Mouse (Mus musculus): ENCODE measurements at regions not wholly inside any gene's neighbourhood (a gene's known extent, or its start where the extent isn't known, plus 50 kb on each side); places are given as distances from the start of the nearest gene placed in this dataset.

DNA sequence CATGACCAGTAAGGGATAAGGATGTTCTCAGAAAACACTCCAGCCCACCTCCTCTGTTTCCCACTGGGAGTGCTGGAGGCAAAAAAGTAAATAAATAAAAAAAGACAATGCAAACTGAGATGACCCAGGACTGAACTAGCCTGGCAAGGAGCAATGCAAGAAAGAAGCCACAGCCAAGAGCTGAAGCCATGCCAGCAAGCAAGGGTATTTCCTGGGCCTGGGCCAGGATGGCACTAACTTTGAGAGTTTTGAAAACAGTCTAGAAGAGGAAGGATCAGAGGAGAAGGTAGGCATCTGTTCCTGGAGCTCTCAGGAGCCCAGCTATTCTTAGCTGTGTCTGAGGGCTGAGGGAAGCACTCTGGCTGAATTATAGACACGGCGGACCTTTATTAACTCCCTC lies 465.7 kb upstream of the Tbx3 start:
- DNase-seq (ENCODE audit: extremely low read depth, insufficient read length, low spot score) = no peak

DNA sequence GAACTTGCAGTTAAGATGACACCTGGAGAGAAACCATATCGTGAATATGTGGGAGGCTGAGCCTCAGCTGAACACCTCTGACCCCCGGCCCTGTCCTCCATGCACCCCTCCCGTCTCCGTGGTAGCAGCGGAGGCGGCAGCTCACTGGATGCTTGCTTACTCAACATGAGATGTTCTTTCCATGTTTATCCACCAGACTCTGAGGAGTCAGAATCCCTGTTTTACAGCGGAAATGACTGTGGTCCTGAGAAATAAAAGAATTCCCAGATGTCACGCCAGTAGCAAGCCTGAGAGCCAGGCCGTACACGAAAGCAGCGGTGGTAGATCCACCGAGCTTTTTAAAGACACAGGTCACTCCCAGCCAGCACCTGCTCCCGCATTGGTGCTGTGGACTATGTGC lies 462.4 kb upstream of the Tbx3 start:
- peak; percentile 40 for DNase-seq (ENCODE audit: extremely low read depth, insufficient read length, low spot score)

DNA sequence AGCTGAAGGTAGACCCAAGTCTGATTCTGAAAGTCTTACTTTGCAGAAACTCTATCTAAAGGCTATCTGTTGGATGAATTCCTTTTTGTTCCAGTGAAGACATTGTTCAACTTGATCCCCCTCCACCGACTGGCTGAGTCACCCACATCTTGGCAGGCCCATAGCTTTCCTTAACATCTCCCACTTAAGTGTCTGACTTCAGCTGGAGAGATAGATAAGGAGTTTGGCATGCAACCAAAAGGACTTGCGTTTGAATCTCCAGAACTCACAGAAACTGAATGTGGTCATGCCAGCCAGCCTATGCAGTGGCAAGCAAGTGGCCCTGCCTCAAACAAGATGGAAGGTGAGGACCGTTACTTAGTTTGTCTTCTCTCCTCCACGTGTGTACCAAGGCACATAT lies 457.3 kb upstream of the Tbx3 start:
- no peak for DNase-seq (ENCODE audit: extremely low read depth, insufficient read length, low spot score)

DNA sequence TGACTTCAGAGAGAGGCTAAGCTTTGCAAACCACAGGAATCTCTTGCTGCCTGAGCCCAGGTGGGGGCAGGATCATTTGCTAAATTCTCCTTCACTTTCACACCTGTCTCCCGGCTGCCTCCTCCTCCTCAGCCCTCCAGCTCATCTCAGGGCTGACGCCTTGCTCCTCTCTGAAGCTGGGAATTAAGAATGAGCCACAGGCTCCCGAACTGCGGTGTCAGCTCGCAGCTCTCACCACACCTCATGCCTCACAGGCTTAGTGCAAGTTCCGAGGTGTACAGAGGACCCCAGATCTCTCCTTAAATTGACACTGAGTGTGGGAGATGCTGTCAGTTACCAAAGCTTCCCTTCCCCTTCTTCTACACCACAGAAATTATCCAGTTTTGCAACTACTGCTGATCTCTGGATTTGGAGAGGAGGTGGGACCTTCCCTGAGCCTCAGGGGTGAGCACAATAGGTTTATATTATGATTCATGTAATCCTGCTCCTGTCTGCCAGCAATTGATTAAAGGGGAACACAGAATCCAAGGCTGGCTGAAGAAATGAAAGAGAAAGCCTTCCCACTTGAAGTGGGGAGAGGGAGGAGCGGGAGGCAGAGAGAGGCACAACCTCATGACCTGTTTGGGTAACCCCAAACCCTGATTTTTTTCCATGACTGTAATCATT lies 456.6 kb upstream of the Tbx3 start:
- no peak for DNase-seq (ENCODE audit: extremely low read depth, insufficient read length, low spot score)

DNA sequence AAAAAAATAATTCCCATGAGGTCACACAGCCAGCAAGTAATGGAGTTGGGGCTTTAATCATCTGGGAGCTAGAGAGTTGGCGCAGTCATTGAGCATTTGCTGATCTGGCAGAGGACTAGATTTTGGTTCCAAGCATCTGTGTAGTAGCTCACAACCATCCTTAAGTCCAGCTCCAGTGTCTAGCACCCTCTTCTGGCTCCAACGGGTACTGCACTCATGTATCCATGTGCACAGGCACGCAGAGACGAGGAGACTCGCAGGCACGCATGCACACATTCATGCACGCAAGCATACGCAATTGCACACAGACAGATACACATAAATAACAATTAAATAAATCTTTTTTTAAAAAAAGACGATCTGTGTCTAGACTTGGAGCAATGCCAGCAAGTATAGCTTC lies 455.5 kb upstream of the Tbx3 start:
- DNase-seq (ENCODE audit: extremely low read depth, insufficient read length, low spot score) = no peak

DNA sequence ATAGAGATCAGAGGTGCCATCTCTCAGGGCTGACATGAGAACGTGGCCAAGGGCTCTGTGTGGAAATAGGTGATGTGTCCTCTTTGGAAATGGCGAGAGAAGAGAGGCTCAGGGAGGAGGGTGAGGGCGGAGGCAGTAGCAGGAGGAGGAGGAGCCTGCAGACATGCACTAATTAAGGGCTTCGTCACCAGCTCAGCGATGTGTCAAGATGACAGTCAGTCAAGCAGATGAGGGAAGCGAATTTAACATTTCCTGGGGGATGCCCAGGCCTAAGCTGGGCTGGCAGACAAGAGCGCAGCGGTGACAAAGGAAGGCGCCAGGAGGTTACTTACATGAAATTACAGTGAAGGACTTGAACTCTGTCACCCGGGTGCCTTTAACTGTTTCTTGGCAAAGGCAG lies 455.1 kb upstream of the Tbx3 start:
- no peak for DNase-seq (ENCODE audit: extremely low read depth, insufficient read length, low spot score)

DNA sequence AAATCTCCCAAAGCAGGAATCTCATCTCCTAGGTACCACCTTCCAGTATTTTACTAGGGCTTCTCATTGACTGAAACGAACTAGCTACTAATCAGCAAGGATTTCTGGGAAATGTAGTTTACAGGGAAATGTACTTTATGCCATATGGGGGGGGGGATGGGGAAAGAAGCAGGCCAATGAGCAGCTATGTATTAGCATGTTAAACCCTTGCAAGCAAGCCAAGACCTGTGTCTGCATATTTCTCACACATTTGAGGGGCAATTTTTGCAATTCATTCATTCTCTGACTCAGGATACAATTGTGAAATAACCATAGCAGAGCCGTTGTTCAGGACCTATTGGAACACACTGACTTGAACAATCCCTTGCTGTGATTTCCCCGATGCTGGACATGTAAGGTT lies 454.3 kb upstream of the Tbx3 start:
- no peak for DNase-seq (ENCODE audit: extremely low read depth, insufficient read length, low spot score)

DNA sequence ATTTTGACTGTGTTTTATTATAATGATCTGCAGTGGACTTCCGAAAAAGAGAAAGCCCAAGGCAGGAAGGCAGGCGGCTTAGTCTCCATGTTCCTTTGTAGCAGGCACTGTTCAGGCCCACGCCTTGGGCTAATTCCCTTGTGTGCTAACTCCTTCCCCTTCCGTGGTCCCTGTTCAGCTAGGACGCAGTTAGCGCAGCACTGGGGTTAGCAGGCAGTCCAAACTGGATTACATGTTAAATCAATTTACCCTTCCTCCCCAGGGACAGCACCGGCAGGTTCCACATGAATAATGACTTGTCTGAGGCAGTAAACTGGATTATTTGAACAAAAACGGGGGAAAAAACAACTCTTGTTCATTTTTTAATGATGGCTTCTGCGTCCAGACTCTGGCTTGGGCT lies 453.4 kb upstream of the Tbx3 start:
- DNase-seq (ENCODE audit: extremely low read depth, insufficient read length, low spot score) = no peak

DNA sequence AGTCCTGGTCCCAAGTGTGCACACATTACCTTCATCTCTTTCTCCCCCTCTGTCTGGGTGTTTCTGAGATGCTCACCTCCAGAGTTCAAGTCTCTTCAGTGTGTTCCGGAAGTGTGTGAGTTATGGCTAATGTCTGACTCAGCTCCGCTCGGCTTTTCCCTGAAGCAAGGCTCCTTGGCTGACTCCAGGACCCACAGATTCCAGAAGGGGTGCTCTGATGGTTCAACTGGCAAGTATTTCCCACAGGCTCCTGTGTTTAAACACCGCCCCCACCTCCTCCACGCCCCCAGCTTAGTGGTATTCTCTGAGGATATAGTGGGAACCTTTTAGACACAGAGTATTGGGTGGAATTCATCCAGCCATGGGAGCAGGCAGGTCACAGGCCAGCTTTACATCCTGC lies 441.8 kb upstream of the Tbx3 start:
- DNase-seq (ENCODE audit: extremely low read depth, insufficient read length, low spot score) = peak; percentile 57

DNA sequence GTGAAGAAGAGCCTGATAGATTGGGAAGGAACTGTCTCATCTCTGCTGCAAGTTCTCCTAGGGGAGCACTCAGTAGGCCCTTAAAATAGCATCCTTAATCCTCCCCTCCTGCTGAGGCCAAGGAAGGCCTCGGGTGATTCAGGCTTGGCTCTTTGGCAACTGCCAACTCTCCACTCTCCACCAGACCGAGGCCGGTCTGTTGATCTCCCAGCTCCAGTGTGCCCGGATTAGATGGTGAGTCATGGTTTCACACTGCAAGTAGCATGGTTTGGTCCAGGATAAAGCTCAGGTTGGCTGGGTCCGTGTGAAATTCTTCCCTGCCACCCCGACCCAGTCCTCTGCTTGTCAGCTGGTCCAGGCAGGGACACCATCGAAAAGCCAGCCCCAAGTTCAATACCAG lies 437.5 kb upstream of the Tbx3 start:
- peak; percentile 73 for DNase-seq (ENCODE audit: extremely low read depth, insufficient read length, low spot score)

DNA sequence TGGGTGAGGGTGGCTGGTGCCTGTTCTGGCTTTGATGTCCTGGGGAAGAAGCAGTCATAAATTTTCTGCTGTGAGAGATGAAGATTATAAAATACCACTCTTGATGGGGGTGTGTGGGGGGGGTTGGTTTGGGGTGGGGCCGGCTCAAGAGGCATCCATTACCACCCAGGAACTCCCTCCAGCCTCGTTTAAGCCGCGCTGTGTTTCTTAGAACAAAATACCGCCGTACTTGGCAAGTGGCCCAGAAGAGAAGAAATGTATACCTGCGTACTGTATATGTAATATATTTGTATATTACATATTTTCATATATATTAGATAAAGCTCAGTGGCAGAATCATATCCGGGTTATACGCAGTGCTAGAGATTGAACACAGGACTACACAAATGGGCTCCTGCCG lies 434.6 kb upstream of the Tbx3 start:
- no peak for DNase-seq (ENCODE audit: extremely low read depth, insufficient read length, low spot score)

DNA sequence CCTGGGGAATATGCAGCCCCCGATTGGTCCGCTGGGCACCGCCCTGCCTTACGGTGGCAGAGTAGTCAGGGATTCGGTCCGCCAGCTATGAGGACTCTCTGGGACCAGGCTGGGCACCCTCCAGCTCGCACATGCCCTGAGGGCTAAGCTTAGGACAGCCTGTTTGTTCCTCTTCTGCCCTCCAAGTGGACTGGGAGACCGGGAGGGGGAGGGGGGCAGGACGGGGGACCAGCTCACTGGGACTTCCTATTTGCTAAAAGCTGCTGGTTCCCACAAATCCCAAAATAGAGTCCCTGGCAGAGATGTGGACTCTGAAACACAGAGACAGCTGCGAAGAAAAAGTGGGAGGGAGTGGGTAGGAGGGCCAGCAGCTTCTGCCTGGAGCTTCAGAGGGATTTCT lies 423.6 kb upstream of the Tbx3 start:
- peak; percentile 77 for DNase-seq (ENCODE audit: extremely low read depth, insufficient read length, low spot score)

DNA sequence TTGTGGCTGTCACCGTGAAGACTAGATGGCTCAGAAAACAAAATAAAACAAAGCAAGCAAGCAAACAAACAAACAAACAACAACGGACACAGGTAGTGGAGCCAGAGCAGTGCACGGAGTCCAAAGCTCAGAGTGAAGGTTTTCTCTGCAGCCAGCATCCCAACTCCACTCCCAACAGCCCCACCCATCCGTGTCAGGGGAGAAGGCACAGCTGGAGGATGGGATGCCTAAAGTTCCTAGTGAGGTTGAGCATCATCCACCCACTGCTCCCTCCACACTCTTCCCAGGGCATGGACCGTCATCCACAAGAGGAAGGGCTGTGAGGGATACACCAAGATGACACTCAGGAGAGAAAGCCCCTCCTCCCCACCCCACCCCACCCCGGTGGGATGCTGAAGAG lies 421.8 kb upstream of the Tbx3 start:
- DNase-seq (ENCODE audit: extremely low read depth, insufficient read length, low spot score) = no peak

DNA sequence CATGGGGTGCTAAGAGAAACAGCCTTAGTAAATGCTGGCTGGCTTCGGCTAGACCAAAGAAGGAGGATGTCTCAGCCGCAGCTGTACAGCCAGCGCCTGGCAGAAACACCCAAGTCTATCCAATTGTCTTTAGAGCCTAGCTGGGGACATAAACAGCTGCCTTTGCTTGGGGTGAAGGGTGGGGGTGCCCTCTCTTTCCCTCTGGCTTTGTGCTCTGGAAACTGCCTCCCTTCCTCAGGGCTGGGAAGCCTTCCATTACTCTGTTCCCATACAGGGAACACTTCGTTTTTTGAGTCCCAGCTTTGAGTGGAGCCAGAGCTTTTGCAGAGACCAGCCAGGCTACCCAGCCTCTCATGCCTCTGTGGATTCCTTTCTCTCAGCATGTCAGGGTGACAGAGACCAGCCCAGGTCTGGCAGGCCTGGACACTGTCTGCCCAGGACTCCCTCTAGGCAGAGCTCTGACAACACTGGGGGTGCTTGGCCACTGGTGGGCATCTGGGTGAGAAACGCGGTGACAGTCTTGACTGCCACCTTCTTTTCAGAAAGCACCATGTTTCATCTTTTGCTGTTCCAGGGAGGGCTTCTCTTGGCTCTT lies 421.2 kb upstream of the Tbx3 start:
- DNase-seq (ENCODE audit: extremely low read depth, insufficient read length, low spot score) = no peak

DNA sequence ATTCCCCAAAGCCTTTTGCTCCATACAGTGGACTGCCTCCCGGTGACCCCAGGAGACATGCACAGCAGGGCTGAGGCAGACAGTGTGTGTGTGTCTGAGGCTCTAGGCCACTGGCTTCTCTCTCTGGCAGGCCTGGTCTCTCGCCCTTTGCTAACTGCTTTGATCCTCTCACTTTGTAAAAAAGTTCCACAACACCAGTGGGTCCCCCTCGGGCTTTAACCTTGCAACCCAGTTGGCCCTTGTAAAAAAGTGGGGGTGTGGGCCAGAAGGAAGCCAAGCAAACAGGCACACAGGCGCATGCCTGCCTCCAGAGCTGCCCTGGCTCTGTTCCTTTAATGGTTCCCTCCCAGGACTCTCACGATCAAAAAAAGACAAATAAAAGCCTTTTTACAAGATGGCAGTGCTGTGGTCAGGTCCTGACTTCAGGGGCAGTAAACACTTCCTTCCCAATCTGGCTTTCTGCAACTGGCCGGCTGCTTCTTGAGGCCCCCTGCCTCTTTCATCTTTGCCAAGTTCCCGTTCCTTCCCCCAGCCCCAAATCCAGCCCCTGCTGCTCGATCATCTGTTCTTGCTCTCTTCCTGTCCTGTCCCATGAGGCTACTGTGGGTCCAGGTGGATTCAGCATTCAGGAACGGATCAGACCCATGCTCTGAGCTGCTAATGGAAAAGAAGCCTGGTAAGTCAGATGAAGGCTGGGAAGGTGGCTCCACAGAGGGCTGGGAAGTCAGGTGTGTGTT lies 419.0 kb upstream of the Tbx3 start:
- DNase-seq (ENCODE audit: extremely low read depth, insufficient read length, low spot score) = no peak

DNA sequence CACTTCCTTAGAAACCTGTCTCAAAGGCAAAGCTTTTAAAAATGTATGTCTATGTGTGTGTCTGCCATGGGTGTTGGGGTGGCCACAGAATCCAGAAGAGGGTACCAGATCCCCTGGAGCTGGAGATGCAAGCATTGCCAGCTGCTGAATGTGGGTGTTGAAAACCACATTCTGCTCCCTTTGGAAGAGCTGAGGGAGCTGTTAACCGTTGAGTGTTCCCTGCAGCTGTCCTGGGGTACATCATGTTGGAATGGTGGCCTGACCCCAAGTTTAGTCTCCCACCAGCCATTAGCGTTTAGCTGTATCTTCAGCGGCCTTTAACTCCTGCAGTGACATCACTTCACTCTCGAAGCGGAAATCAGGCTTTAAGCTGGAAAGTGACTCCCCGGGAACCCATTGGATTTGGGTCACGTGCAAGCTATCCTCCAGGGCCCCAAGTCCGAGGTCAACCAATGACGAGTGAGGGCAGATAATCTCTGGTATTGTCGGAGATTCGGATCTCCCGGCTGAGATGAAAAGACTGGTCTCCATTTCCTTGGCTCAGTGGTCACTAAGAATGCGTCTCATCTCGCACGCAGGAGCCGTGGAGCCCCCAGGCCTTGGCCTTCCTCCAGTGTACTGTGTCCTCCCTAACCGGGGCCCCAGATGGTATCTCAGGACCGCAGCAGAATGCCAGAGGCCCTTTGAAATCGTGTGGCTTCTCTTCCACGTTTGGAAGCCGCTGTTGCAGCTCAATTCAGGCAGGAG lies 412.9 kb upstream of the Tbx3 start:
- DNase-seq (ENCODE audit: extremely low read depth, insufficient read length, low spot score) = no peak

DNA sequence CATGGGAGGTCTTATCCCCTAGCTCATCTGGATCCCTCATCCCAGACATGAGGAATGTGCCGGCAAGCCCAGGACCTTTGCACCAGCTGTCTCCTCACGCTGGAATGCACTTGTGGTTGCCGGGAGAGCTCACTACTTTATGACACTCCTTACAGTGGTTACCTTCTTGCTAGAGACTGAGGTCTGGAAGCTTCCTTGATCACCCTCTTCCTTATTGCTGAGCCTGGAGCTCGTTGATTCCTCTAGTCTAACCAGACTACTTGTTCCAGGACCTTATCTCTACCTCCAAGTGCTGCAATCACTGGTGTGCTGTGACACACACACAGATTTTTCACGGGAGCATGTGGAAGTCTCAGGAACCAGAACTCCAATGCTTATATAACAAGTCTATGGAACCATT lies 411.6 kb upstream of the Tbx3 start:
- DNase-seq (ENCODE audit: extremely low read depth, insufficient read length, low spot score) = no peak

DNA sequence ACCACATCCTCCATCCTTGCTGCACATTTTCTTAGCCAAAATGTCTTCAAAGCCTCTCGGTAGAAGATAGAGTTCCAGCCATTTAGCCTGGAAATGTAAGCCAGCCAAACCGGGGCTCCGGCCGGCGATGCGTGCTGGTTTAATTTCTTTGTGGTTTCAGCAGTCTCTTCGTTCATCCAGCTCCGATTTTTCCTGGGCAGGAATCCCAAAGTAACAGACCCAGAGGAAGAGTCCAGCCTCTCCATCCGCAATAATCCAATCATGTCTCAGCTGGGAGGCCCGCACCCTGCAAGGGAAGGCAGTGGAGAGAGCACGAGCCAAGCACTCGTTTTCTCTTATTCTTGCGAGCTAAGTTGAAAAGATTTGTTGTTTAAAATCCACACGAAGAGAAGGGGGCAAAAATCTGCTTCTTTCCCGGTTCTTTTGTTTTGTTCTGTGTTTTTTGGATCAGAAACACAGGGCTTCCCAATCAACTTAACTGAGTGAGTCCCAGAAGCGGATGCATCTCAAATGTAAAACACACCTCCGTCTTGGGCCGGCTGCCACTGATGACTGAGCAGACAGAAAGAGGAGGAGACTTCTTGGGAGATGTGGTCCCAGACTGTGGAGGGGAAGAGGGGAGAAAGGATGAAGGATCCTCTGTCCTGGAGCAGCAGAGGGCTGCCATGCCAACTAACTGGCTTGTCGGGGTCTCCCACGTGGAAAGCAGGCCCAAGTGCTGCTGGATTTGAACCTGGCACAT lies 405.1 kb upstream of the Tbx3 start:
- DNase-seq (ENCODE audit: extremely low read depth, insufficient read length, low spot score) = no peak

DNA sequence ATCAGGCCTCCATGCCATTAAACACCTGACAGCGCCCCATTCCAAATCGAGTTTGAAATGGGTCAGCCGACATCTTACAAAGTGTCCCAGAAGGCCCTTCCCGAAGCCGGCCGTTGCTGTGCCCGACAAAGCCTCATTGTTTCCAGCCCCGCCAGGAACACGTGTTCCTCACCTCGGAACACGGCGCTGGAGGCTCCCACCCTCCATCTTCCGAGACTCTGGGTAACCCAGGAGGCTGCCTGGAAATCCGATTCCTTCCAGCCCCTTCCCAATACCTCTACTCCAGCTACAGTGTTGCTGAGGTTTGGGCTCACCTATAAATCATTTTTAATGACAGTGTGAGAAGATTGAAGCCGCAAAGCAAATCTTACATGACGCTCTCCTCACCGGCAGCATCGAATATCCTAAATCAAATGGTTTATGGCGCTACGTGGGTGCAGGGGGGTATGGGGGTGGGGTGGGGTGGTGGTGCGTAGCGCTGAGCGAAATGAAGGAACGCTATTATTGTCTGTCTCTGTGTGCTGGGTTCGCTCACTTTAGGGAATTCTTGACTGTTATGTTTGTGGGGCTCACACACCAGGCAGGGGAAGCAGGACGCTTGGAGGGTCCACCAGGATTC lies 399.1 kb upstream of the Tbx3 start:
- DNase-seq (ENCODE audit: extremely low read depth, insufficient read length, low spot score) = no peak

DNA sequence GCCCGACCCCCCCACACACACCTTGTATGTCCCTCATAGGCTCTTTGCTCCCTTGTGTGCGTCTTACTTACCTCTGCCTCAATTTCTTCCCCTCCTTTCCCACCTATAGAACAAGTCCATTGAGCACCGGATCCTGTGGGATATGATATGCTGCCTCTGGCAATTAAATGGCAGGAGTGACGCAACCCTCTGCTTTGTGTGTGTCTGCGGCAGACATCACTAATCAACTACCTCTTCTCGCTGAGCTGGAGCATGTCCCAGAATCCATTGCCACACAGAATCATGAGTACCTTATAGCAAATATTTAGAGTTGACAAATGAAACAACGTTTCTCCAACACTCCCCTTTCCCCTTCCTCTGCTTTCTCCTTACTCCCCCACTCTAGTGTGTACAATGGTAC lies 397.3 kb upstream of the Tbx3 start:
- no peak for DNase-seq (ENCODE audit: extremely low read depth, insufficient read length, low spot score)

DNA sequence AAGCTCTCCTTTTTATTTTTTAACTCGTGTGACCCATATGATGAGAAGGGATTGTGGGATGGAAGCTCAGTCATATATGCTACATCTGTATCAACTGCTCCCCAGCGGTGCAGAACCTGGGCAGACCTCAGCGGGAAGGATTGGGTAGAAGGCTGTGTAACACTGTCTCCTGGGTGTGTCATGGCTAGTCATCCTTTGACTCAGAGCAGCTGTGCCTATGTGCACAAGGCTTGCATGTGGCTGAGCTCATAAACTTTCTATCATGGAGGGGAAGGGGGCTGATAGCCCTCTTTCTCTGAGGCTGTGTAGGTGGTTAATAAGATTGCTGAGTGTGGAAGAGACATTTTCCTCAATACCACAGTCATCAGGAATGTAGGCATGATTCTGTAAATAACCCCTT lies 396.9 kb upstream of the Tbx3 start:
- no peak for DNase-seq (ENCODE audit: extremely low read depth, insufficient read length, low spot score)
